Mouse (Mus musculus): ENCODE results near the gene Ldlr.
A peak's percentile ranks its signal among the peaks of the same experiment; 100 is the strongest.
"Not testable (repeated sequence)": the region's sequence is repeated elsewhere in the genome, so short reads cannot be mapped to it uniquely, and the experiment has no call there.

Gene Ldlr

DNA sequence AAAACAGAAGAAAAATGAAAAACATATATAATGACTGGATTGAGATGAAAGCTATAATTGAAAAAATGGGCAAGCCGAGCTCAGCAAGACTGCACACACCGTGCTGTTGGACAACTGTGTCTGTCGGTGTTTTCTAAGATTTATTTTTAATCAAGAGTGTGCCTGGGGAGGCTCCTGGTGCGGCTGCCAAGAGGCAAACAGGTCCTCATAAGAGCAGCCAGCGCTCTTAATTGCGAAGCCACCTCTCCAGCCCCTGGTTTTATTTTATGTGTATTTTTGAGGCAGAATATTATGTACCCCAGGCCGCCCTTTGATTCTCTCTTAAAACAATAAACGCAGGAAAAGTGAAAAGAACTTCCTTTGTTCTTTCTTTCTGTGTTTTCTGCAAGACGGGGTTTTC lies 65.0 kb downstream of the Ldlr start:
- no peak for DNase-seq (ENCODE audit: low spot score)

- no peak for DNase-seq (ENCODE audit: low spot score)
Observed at GRCm38 (mm10) chr9:21791861-21792260, 68.6 kb downstream of the Ldlr start.

GRCm38 (mm10) chr9:21792644-21793043 lies 69.4 kb downstream of the Ldlr start:
- DNase-seq (ENCODE audit: low spot score): peak; percentile 83

DNA sequence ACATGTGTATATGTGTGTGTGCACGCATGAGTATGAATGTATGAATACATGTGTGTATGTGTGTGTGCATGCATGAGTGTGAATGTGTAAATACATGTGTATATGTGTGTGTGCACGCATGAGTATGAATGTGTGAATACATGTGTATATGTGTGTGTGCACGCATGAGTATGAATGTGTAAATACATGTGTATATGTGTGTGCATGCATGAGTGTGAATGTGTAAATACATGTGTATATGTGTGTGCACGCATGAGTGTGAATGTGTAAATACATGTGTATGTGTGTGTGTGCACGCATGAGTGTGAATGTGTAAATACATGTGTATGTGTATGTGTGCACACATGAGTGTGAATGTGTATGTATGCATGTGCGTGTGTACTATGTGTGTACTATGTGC lies 70.2 kb downstream of the Ldlr start:
- not testable (repeated sequence) for DNase-seq (ENCODE audit: low spot score)

DNA sequence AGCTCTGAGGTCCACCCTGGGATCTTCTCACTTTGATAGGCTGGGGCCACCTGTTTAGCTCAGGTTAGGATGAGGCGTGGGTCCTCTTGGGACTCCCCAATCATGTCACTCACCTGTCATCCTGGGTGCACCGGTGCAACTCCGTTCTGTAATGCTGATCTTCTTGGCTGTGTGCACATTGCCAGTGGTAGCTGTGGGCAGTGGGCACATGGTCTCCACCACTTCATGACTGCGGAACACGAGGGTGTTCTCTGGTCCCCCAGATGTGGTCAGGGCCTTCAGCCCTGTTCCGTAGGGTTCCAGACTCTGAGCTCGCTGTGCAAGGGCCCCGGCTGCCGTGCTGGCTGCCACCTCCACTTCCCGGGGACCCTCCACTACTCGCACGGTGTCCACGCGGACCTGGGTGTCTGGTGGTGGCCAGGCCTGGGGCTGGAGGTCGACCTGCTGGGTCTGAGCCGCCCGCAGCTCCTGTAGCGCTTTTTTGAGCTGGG lies 71.1 kb downstream of the Ldlr start:
- no peak for DNase-seq (ENCODE audit: low spot score)

DNA sequence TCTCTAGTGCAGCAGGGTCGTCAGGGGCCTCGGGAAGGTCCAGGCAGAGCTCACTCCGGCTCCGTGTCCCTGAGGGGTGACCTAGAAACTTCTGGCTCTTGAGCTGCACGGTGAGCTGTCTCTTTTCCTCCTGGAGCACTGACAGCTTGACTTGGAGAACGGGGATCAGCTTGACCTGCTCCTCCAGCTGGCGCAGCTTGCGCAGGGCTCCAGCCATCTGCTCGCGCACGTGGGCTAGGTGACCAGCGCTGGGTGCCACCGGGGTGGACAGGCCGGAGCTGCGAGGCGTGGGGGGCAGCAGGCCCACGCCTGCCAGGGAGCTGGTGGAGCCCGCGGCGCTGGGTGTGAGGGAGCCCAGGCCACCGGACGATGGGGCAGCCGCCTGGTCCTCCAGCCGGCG lies 71.6 kb downstream of the Ldlr start:
- DNase-seq (ENCODE audit: low spot score): no peak

DNA sequence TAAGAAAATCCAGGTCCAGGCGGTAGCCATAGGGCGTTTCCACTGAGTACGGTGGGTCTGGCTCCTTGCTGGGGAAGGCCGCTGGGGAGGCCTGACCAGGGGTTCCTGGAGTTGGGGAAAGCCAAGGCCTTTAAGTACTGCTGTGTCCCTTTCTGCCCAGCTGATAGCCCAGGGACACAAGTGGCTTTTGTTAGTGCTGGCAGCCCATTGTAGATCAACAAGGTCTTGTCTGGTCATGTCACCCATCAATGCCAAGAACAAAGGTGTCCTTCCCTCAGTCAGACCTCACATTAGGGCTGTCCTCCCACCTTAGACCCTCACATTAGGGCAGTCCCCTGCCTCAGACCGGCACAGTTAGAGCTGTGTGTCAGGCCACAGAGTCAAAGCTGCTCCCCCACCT lies 72.3 kb downstream of the Ldlr start:
- DNase-seq (ENCODE audit: low spot score): no peak

DNA sequence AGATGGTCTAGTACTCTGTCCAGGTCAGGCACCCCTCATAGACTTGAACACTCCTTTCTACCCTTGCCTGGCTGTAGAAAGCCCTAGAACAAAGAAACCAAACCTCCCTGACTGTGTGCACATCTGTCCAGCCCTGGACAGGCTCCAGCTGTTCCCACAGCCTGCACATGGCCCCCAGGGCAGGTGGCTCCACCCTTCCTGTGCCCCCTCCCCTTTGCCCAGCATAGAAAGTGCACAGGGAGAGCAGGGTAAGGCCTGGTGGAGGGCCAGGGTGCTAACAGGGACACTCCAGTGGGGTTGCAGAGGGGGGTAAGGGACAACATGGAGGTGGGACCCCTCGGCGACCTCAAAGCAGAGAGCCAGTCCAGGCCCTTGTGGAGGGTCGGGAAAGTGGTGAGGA lies 73.0 kb downstream of the Ldlr start:
- DNase-seq (ENCODE audit: low spot score): no peak

DNA sequence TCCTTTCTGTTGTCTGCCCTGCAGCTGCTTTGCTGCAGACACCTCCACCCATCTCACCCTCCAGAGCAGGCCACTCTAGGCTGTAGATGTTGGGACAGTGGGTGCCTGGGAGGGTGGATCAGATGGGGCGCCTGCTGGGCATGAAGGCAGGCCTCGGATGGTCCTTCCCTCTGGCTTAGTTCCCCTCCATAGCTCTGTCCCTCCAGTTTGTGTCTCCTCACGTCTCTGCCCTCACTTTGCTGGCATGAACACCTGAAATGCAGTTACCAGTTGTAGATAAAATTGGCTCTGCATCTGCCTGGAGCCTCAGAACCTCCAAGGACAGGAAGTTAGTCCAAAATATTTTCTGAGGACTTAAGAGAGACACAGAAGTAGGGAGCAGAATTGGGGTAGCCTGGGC lies 73.6 kb downstream of the Ldlr start:
- DNase-seq (ENCODE audit: low spot score): no peak

DNA sequence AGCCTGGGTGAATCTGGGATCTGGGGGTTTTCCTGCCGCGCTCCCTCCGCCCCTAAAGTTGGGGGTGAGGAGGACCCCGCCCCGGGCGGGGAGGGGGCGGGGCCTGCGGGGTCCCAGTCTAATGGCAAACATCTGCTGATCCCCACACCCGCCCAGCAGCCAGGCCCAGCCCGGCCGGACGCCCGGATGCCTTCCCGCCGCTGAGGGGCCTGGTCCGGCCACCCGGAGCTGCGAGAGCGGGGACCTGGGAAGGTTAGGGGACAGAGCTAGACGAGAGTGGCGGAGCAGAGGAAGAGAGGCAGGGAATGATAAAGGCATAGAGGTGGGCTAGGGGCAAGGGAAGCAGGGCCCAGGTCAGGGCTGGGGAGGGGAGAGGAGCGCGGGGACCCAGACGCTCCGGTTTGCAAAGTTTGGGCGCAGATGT lies 74.7 kb downstream of the Ldlr start:
- DNase-seq (ENCODE audit: low spot score): no peak

GRCm38 (mm10) chr9:21798345-21799009 lies 75.2 kb downstream of the Ldlr start, which contains the start of gene Kank2:
Gene Kank2, minus strand, starts transcription at chr9:21798744.
- peak; percentile 70 for DNase-seq (ENCODE audit: low spot score)

DNA sequence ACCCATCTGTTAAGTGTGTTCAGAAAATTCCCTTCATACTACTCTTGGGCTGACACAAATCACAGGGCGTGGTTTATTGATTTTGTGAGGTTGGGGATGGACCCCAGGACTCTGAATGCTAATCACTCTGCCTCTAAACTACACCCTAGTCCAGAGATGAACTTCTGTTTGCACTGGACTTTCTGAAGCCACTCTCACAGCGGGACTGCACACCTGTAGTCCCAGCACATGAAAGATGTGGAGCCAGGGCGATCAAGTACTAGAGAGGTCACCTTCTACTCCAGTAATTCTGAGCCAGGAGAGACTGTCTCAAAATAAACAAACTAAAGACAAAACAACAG lies 75.7 kb downstream of the Ldlr start:
- DNase-seq (ENCODE audit: low spot score): no peak

Measured in layer of hippocampus, adult 11-12 months (tissue).